Mouse (Mus musculus): ENCODE results near the gene Zfp13. TPM values are rescaled to one million over a fixed set of nuclear protein-coding genes. Genes with fewer than 3 reads are reported as not detected.
"Not testable (repeated sequence)": the region's sequence is repeated elsewhere in the genome, so short reads cannot be mapped to it uniquely, and the experiment has no call there.

The Zfp13 gene
- total and polyA plus RNA-seq, 2 experiments from 2014 or later, result 23.3 to 48.2 TPM

GRCm38 (mm10) chr17:23599605-23600063 is 347 bp upstream of the Zfp13 start:
- no peak for ATAC-seq (ENCODE audit: low FRiP score)
- 44% methylated on average over 7 of the region's 7 CpGs for WGBS
- H3K9ac ChIP-seq (replicated peaks; ENCODE audit: low read length, poor library complexity, severe bottlenecking), result peak overlapping the region; percentile 60; the same call in 1 of the 2 replicates

GRCm38 (mm10) chr17:23595139-23595538 is 4.1 kb downstream of the Zfp13 start:
- not testable (repeated sequence) for DNase-seq (ENCODE audit: low spot score); H3K9me3 ChIP-seq (ENCODE audit: low read length); H3K4me2 ChIP-seq (ENCODE audit: low read depth, low read length, poor library complexity, severe bottlenecking); H3K27ac ChIP-seq (ENCODE audit: low read depth, low read length); H3K4me1 ChIP-seq (ENCODE audit: insufficient read depth, low read length); H3K27me3 ChIP-seq (ENCODE audit: insufficient read depth, low read length); H3K4me3 ChIP-seq (ENCODE audit: low read depth, low read length); ATAC-seq (ENCODE audit: low FRiP score); H3K9ac ChIP-seq (replicated peaks; ENCODE audit: low read length, poor library complexity, severe bottlenecking); H3K36me3 ChIP-seq (ENCODE audit: insufficient read depth, low read length)
- WGBS, result 70% methylated on average over 4 of the region's 4 CpGs

More at GRCm38 (mm10) chr17:23599605-23600063, 347 bp upstream of the Zfp13 start:
- Histone ChIP-seq H3K9me3 (ENCODE audit: low read length) (no peaks in the 10 kb centered on the region), H3K27me3 (ENCODE audit: insufficient read depth, low read length) (no peaks in the 10 kb centered on the region), H3K4me3 (ENCODE audit: low read depth, low read length) (peak overlapping the region; percentile 40), H3K27ac (ENCODE audit: low read depth, low read length) (0 out of 2 replicates have a peak overlapping the region, but pooled peaks have one; percentile 39), H3K4me1 (ENCODE audit: insufficient read depth, low read length) (no peaks in the 10 kb centered on the region), H3K4me2 (ENCODE audit: low read depth, low read length, poor library complexity, severe bottlenecking) (peak overlapping the region; percentile 72), H3K36me3 (ENCODE audit: insufficient read depth, low read length) (no peaks in the 10 kb centered on the region)
- TF ChIP-seq CTCF (IDR thresholded peaks at IDR 0.05), result no peak
- no peak for DNase-seq (ENCODE audit: low spot score)

- peak overlapping the region; percentile 77 for H3K27ac ChIP-seq (ENCODE audit: low read depth, low read length)
- DNase-seq (ENCODE audit: low spot score) (no peak), ATAC-seq (ENCODE audit: low FRiP score) (peak; percentile 73)
- H3K36me3 ChIP-seq (ENCODE audit: insufficient read depth, low read length), result no peaks in the 10 kb centered on the region
- 10% methylated on average over 13 of the region's 13 CpGs for WGBS
- H3K9ac ChIP-seq (replicated peaks; ENCODE audit: low read length, poor library complexity, severe bottlenecking), result peak overlapping the region; percentile 64
- TF ChIP-seq CTCF (IDR thresholded peaks at IDR 0.05), result no peak
- H3K4me1 ChIP-seq (ENCODE audit: insufficient read depth, low read length), result no peaks in the 10 kb centered on the region
- no peaks in the 10 kb centered on the region for H3K27me3 ChIP-seq (ENCODE audit: insufficient read depth, low read length)
- peak overlapping the region; percentile 43 for H3K4me3 ChIP-seq (ENCODE audit: low read depth, low read length)
- H3K4me2 ChIP-seq (ENCODE audit: low read depth, low read length, poor library complexity, severe bottlenecking), result peak overlapping the region; percentile 63
- H3K9me3 ChIP-seq (ENCODE audit: low read length), result no peaks in the 10 kb centered on the region
Observed at GRCm38 (mm10) chr17:23592926-23593300, 6.4 kb downstream of the Zfp13 start.

- Histone ChIP-seq H3K4me1 (ENCODE audit: insufficient read depth, low read length) (no peaks in the 10 kb centered on the region), H3K9me3 (ENCODE audit: low read length) (no peaks in the 10 kb centered on the region), H3K9ac (replicated peaks; ENCODE audit: low read length, poor library complexity, severe bottlenecking) (peak overlapping the region; percentile 64), H3K4me2 (ENCODE audit: low read depth, low read length, poor library complexity, severe bottlenecking) (peak overlapping the region; percentile 63), H3K27ac (ENCODE audit: low read depth, low read length) (peak overlapping the region; percentile 77), H3K36me3 (ENCODE audit: insufficient read depth, low read length) (no peaks in the 10 kb centered on the region), H3K4me3 (ENCODE audit: low read depth, low read length) (peak overlapping the region; percentile 43), H3K27me3 (ENCODE audit: insufficient read depth, low read length) (no peaks in the 10 kb centered on the region)
- DNase-seq (ENCODE audit: low spot score) (peak; percentile 98), ATAC-seq (ENCODE audit: low FRiP score) (peak; percentile 99)
- WGBS, result 8% methylated on average over 34 of the region's 34 CpGs
- TF ChIP-seq CTCF (IDR thresholded peaks at IDR 0.05), result no peak
Observed at GRCm38 (mm10) chr17:23592208-23592925, 6.9 kb downstream of the Zfp13 start.

GRCm38 (mm10) chr17:23587253-23587652 is 12.0 kb downstream of the Zfp13 start:
- WGBS, result 58% methylated on average over 2 of the region's 2 CpGs

More at GRCm38 (mm10) chr17:23587253-23587652, 12.0 kb downstream of the Zfp13 start:
- Histone ChIP-seq H3K27me3 (ENCODE audit: insufficient read depth, low read length) (no peaks in the 10 kb centered on the region), H3K4me2 (ENCODE audit: low read depth, low read length, poor library complexity, severe bottlenecking) (no peak overlapping the region), H3K9me3 (ENCODE audit: low read length) (no peaks in the 10 kb centered on the region), H3K36me3 (ENCODE audit: insufficient read depth, low read length) (no peaks in the 10 kb centered on the region), H3K27ac (ENCODE audit: low read depth, low read length) (no peak overlapping the region), H3K9ac (replicated peaks; ENCODE audit: low read length, poor library complexity, severe bottlenecking) (no peak overlapping the region), H3K4me3 (ENCODE audit: low read depth, low read length) (no peak overlapping the region), H3K4me1 (ENCODE audit: insufficient read depth, low read length) (peaks cover 18% of the 10 kb centered on the region; the same call in 1 of the 2 replicates)
- ATAC-seq (ENCODE audit: low FRiP score) (no peak), DNase-seq (ENCODE audit: low spot score) (no peak)
- TF ChIP-seq CTCF (IDR thresholded peaks at IDR 0.05), result no peak
